Mouse (Mus musculus): ENCODE measurements around the gene Usp12.

DNA sequence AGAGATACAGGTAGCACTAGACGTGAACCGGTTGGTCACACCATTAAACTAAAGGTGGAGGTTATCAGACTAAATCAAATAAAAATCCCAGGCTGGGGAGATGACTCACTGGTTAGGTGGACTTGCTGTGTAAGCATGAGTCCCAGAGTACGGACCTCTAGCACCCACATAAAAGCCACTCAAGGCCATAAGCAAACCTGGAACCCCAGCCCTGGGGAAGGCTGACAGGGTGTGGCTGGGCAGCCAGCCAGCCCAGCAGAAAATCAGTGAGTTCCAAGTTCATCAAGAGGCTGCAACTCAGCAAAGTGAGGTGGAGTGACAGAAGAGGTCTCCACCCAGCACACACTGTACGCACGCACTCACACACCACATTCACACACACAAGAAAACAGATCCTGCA is 14.9 kb downstream of the Usp12 start:
- no peak for TF ChIP-seq POLR2AphosphoS2 (IDR thresholded peaks at IDR 0.05; ENCODE audit: low read length)
- TF ChIP-seq MAX (IDR thresholded peaks at IDR 0.05; ENCODE audit: low read length), result no peak
- no peak for TF ChIP-seq POLR2A (IDR thresholded peaks at IDR 0.05; ENCODE audit: control insufficient read depth in 1 of 2, insufficient read depth in 1 of 2, low read depth in 1 of 2, low read length in 2 of 2, poor library complexity in 1 of 2)
- TF ChIP-seq CTCF (IDR thresholded peaks at IDR 0.05 in 2 of 3, conservative IDR thresholded peaks at IDR 0.05 in 1 of 3; ENCODE audit: control insufficient read depth in 1 of 3, insufficient read depth in 1 of 3, low read depth in 2 of 3, low read length in 3 of 3, poor library complexity in 1 of 3, severe bottlenecking in 1 of 3), result no peak
- no peak for TF ChIP-seq USF1 (IDR thresholded peaks at IDR 0.05; ENCODE audit: low read depth, low read length)
- TF ChIP-seq RCOR1 (IDR thresholded peaks at IDR 0.05; ENCODE audit: low read depth, low read length), result no peak
- no peak for TF ChIP-seq TCF12 (IDR thresholded peaks at IDR 0.05; ENCODE audit: low read depth, low read length)
- TF ChIP-seq RAD21 (IDR thresholded peaks at IDR 0.05; ENCODE audit: low read depth, low read length), result no peak
- no peak for TF ChIP-seq ZNF384 (IDR thresholded peaks at IDR 0.05; ENCODE audit: low read depth, low read length)
- TF ChIP-seq GATA1 (IDR thresholded peaks at IDR 0.05; ENCODE audit: low read depth, low read length), result no peak
- no peak for TF ChIP-seq POLR2AphosphoS5 (IDR thresholded peaks at IDR 0.05; ENCODE audit: borderline replicate concordance, low read depth, low read length)
- TF ChIP-seq ETS1 (IDR thresholded peaks at IDR 0.05; ENCODE audit: low read depth, low read length), result no peak
- no peak for TF ChIP-seq UBTF (IDR thresholded peaks at IDR 0.05; ENCODE audit: borderline replicate concordance, insufficient read depth, low read depth, low read length)
